Mouse (Mus musculus) cerebellum, adult 11-12 months (tissue): ENCODE results near the gene Safb.
"Not testable (repeated sequence)": the region's sequence is repeated elsewhere in the genome, so short reads cannot be mapped to it uniquely, and the experiment has no call there.

Source experiments
- DNase-seq: peaks from one replicate; pipeline ENCODE4 v3.0.0; 2022

The Safb gene

DNA sequence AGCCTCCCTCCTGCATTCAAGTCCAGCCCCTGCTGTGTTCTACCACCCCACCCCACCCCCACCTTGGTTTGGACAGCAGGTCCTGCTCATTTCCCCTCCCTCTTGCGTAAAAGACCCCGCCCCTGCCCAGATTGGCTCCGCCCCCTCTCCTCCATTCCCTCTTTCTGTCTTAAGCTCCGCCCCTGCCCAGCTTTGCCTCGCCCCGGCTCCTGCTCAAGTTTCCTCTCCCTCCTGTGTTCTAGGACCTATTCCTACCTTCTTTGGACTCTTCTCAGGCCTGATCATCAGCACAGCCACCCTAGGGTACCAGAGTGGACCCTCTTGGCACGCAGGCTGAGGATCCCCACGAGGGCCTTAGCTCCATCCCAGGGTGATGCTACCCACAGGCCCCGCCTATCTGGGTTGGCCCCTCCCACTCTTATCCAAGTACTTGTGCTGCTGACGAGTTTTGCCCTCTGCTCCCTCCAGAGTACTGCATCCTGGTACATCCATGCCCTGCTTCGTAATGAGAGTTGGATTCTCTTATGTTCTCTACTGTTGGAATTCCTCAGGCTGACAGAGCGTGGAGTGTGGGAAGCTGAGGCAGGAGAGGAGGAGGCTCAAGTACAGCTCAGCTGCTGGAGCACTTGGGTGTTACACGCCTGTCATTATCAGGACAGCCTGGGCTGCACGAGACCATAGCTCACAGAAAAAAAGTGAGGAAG lies 27.4 kb downstream of the Safb start:
- peak; percentile 72 for DNase-seq

- not testable (repeated sequence) for DNase-seq
Observed at GRCm38 (mm10) chr17:56612565-56612939, 27.9 kb downstream of the Safb start.

- DNase-seq: peak; percentile 94
Observed at GRCm38 (mm10) chr17:56613236-56613844, 28.7 kb downstream of the Safb start, which contains the start of gene Rpl36. Gene Rpl36, plus strand, starts transcription at chr17:56613416.

GRCm38 (mm10) chr17:56613893-56614292 lies 29.3 kb downstream of the Safb start:
- DNase-seq: peak; percentile 67

DNA sequence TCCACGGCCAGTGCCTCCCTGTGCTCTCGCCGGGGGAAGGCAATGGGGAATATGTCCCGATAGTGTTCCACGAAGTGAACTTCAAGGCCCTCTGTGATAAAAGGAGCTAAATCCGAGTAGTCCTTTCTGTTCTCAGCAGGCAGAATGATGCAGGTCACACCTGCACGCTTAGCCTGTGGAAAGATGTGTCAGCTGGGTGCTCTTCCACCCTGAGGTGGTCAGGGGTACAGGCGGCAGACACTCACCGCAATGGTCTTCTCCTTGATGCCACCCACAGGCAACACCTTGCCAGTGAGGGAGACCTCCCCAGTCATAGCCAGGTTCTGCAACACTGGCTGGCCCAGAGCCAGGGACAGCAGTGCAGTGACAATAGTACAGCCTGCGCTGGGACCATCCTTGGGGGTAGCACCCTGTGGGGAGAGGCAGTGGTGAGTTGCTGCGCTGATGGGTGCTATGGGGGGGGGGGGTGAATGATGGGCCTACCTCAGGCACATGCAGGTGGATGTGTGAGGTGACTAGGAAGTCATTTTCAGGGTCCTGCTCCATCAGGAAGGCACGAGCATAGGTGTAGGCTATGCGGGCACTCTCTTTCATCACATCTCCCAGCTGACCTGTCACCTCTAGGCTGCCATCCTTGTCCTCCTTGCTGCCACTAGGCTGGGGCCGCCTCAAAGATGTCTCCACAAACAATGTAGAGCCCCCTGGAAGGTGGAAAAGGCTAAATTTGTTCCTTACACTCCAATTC lies 29.9 kb downstream of the Safb start:
- peak; percentile 66 for DNase-seq

- peak; percentile 36 for DNase-seq
Observed at GRCm38 (mm10) chr17:56615136-56615784, 30.6 kb downstream of the Safb start.

GRCm38 (mm10) chr17:56615792-56616191 lies 31.2 kb downstream of the Safb start:
- DNase-seq: peak; percentile 29

GRCm38 (mm10) chr17:56616725-56617124 lies 32.1 kb downstream of the Safb start:
- peak; percentile 7 for DNase-seq

DNA sequence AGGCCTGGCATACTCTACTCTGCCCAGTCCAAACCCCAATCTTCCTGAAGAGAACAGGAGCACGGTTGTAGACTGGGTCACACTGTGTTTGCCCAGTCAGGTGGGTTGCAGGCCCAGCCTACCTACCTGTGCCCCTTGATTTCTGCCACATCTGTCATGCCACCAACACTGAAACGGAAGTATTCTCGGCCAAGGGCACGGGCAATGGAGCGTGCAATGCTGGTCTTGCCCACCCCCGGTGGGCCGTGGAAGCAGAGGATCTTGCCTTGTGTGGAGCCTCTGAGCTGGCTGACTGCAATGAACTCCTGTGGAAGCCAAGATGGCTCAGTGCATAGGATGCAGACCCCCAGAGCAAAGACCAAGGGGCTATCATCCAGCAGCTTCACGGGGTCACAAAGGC lies 33.0 kb downstream of the Safb start:
- DNase-seq: peak; percentile 12

DNA sequence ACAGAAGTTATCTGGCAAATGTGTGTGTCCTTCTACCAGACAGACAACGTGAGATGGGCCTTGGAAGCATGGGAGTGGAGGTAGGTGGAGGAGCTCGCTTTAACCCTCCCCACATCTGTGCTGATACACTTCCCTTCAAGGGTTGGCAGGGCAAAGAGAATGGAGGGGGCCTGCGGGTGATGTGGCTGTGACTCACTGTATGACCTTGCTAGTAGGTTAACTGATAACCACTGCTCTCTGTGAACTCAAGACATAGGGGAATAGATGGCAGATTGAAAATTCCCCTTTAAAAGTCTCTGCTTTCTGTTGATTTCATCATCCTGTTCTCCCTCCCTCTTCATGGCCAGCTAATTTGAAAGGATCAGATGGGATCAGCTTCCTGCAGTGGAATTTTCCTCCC lies 40.9 kb downstream of the Safb start:
- peak; percentile 30 for DNase-seq

DNA sequence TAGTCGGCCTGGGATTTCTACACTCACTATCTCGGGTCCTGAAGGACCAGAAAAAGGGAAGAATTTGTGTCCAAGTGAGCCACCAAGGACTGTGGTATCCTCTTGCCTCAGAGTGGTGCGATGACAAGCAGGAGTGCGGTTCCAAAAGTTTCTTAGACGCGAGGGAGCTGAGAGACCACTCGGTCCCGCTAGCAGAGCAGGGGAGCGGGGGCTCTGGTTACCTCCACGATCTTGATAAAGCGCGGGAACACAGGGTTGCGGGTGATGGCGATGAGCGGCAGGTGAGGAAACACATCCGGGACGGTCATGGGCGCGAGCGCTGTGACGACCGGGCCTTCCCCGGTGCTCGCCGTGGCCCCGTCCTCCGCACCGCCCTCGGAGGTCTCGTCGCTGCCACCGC lies 41.6 kb downstream of the Safb start:
- DNase-seq: no peak

GRCm38 (mm10) chr17:56626754-56627470 lies 42.3 kb downstream of the Safb start, which contains the start of gene Lonp1:
Gene Lonp1, minus strand, starts transcription at chr17:56626887.
- peak; percentile 97 for DNase-seq

- DNase-seq: peak; percentile 72
Observed at GRCm38 (mm10) chr17:56627530-56628277, 43.1 kb downstream of the Safb start, which contains the start of gene Catsperd. Gene Catsperd, plus strand, starts transcription at chr17:56628143.

DNA sequence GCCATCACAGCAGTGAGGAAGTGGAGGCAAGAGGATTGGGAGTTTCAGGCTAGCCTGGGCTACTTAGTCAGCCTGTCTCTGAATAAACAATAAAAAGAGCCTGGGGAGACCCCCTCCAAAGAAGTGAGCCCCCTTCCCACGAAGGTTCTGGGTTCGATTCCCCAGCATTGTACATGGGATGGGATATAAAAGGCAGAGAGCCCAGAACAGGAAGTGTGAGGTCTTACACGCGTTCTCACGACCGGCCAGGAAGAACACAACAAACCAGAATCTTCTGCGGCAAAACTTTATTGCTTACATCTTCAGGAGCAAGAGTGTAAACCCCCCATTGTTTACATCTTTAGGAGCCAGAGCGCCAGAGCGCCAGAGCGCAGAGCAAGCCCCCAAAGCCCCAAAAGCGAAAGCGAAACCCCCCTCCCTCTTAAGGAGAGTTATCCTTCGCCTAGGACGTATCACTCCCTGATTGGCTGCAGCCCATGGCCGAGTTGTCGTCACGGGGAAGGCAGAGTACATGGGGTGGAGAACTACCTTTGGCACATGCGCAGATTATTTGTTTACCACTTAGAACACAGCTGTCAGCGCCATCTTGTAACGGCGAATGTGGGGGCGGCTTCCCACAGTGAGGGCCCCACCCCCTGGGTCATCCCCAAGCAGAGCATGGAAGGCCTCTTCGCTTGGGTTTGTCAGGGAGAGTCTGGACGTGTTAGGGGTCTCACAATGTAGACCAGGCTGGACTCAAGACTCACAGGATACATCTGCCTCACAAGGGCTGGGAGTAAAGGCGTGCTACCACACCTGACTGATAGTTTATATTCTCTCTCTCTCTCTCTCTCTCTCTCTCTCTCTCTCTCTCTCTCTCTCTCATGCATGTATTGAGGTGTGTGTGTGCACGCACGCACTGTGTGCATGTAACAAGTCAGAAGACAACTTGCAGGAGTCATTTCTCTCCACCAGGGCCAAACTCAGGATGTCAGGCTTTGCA lies 45.5 kb downstream of the Safb start:
- peak; percentile 20 for DNase-seq

GRCm38 (mm10) chr17:56631807-56632206 lies 47.2 kb downstream of the Safb start:
- no peak for DNase-seq

DNA sequence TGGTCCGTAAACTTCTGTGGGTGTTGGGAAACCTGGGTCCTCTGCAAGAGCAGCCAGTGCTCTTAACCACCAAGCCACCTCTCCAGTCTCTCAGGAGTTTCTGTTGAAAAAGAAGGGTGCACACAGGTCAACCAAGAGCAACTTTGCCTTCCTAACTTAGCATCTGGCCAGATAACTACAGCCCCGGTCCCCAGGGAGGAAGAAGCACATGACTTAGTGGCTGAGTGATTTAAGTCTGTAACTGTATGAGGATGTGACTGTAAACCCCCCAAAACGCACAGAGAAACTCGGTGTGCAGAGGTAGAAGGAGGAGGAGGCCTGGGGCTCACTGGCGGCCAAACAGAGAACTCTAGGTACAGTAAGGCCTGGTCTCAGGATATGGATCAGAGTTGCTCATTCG lies 49.4 kb downstream of the Safb start:
- DNase-seq: no peak

- no peak for DNase-seq
Observed at GRCm38 (mm10) chr17:56643237-56643636, 58.6 kb downstream of the Safb start.

DNA sequence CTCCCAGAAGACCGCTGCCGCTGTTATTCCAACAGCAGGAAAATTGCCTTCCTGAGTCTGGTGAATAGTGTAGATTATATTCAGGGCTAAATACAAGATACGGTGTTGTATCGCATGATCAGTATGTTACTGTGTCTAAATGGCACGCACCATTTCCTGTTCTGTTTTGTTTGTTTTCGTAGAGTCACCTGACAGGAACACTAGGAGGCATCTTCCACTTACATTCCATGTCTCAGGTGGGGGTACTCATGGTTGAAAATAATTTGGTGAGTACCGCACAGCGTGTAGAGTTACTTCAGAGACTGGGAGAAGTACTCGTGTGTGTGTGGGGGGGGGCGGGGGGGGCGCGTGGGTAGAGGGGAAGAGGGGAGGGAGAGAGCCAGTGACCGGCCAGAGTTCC lies 62.9 kb downstream of the Safb start:
- no peak for DNase-seq

- no peak for DNase-seq
Observed at GRCm38 (mm10) chr17:56651801-56652200, 67.2 kb downstream of the Safb start.

- DNase-seq: no peak
Observed at GRCm38 (mm10) chr17:56654771-56655170, 70.1 kb downstream of the Safb start.

DNA sequence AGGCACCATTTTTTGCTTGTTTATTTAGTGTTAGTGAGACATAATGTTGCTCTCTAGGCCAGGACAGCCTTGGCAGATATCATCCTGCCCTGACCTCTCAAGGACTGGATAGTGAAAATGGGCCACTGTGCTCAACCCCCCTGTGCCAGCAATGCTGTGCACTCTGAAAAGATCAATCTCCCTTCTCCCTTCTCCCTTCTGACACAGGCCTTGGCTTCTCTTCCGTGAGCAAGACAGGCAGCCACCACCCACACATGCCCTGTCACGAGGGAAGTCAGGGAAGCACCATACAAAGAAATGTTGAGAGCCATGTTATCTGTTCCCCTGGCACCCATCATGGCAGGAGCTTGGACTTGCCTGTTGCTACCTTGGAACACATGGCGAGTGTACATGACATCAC lies 70.7 kb downstream of the Safb start:
- DNase-seq: no peak
